Mouse (Mus musculus): ENCODE measurements around the gene Akap2. TPM values are rescaled to one million over a fixed set of nuclear protein-coding genes. Genes with fewer than 3 reads are reported as not detected.

Gene Akap2
- not detected in 2 replicates for polyA plus RNA-seq (2012; ENCODE audit: insufficient read depth, insufficient read length, low replicate concordance, missing spikeins)

GRCm38 (mm10) chr4:57717354-57717753 is at the start of gene Akap2:
Gene Akap2 (plus strand): TSS chr4:57717657.
- H3K4me1 ChIP-seq (ENCODE audit: control insufficient read depth, insufficient read depth, low read length) = no peaks in the 10 kb centered on the region
- no peak within 1 kb of the TSS for H3K4me3 ChIP-seq (ENCODE audit: insufficient read depth, low read depth, low read length)
- TF ChIP-seq CTCF (IDR thresholded peaks at IDR 0.05; ENCODE audit: insufficient read depth, low read depth, low read length) (no peak), POLR2A (IDR thresholded peaks at IDR 0.05; ENCODE audit: insufficient read depth, low read depth, low read length) (no peak)
- 84% methylated on average over 9 of the region's 9 CpGs for WGBS
- H3K27ac ChIP-seq (ENCODE audit: insufficient read depth, low read depth, low read length) = no peak within 1 kb of the TSS

- 54% methylated on average over 7 of the region's 7 CpGs for WGBS
- Histone ChIP-seq H3K27ac (ENCODE audit: insufficient read depth, low read depth, low read length) (peak overlapping the region; percentile 18; the same call in 1 of the 2 replicates), H3K4me3 (ENCODE audit: insufficient read depth, low read depth, low read length) (no peak overlapping the region), H3K4me1 (ENCODE audit: control insufficient read depth, insufficient read depth, low read length) (peaks cover 19% of the 10 kb centered on the region)
- TF ChIP-seq POLR2A (IDR thresholded peaks at IDR 0.05; ENCODE audit: insufficient read depth, low read depth, low read length) (no peak), CTCF (IDR thresholded peaks at IDR 0.05; ENCODE audit: insufficient read depth, low read depth, low read length) (no peak)
Observed at GRCm38 (mm10) chr4:57670813-57671469, 46.5 kb upstream of the Akap2 start.

DNA sequence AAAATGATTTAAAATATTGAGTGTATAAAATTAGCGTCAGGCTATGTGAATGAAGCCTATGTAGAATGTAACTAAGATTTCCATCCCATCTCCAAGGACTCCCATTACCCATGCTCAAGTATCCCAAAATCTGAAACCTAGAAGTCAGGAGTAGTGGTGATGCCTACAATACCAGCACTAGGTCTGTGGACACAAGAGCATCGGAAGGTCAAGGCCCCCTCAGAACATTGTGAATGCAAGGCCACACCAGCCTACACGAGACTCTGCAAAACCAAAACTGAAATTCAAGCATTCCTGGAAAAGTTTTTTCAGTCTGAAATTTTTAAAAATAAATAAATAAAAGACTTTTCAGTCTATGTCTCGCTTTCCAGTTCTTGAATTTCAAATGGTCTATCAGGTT is 44.9 kb upstream of the Akap2 start:
- WGBS = 74% methylated on average over 4 of the region's 4 CpGs
- Histone ChIP-seq H3K27ac (ENCODE audit: insufficient read depth, low read depth, low read length) (no peak overlapping the region), H3K4me3 (ENCODE audit: insufficient read depth, low read depth, low read length) (no peak overlapping the region), H3K4me1 (ENCODE audit: control insufficient read depth, insufficient read depth, low read length) (peaks cover 17% of the 10 kb centered on the region)
- TF ChIP-seq POLR2A (IDR thresholded peaks at IDR 0.05; ENCODE audit: insufficient read depth, low read depth, low read length) (no peak), CTCF (IDR thresholded peaks at IDR 0.05; ENCODE audit: insufficient read depth, low read depth, low read length) (no peak)

- H3K4me3 ChIP-seq (ENCODE audit: insufficient read depth, low read depth, low read length) = no peak overlapping the region
- H3K27ac ChIP-seq (ENCODE audit: insufficient read depth, low read depth, low read length) = no peak overlapping the region
- 12% methylated on average over 12 of the region's 12 CpGs for WGBS
- TF ChIP-seq POLR2A (IDR thresholded peaks at IDR 0.05; ENCODE audit: insufficient read depth, low read depth, low read length) = no peak
- peak; percentile 83 for TF ChIP-seq CTCF (IDR thresholded peaks at IDR 0.05; ENCODE audit: insufficient read depth, low read depth, low read length)
- peaks cover 19% of the 10 kb centered on the region for H3K4me1 ChIP-seq (ENCODE audit: control insufficient read depth, insufficient read depth, low read length)
Observed at GRCm38 (mm10) chr4:57672996-57673906, 44.2 kb upstream of the Akap2 start.

- Histone ChIP-seq H3K27ac (ENCODE audit: insufficient read depth, low read depth, low read length) (no peak overlapping the region), H3K4me1 (ENCODE audit: control insufficient read depth, insufficient read depth, low read length) (peaks cover 21% of the 10 kb centered on the region), H3K4me3 (ENCODE audit: insufficient read depth, low read depth, low read length) (no peak overlapping the region)
- 78% methylated on average over 7 of the region's 7 CpGs for WGBS
- no peak for TF ChIP-seq POLR2A (IDR thresholded peaks at IDR 0.05; ENCODE audit: insufficient read depth, low read depth, low read length)
- TF ChIP-seq CTCF (IDR thresholded peaks at IDR 0.05; ENCODE audit: insufficient read depth, low read depth, low read length) = no peak
Observed at GRCm38 (mm10) chr4:57674351-57674750, 43.1 kb upstream of the Akap2 start.

GRCm38 (mm10) chr4:57675387-57675786 is 42.1 kb upstream of the Akap2 start:
- WGBS = 14% methylated on average over 13 of the region's 13 CpGs
- Histone ChIP-seq H3K4me1 (ENCODE audit: control insufficient read depth, insufficient read depth, low read length) (peaks cover 21% of the 10 kb centered on the region), H3K27ac (ENCODE audit: insufficient read depth, low read depth, low read length) (no peak overlapping the region), H3K4me3 (ENCODE audit: insufficient read depth, low read depth, low read length) (no peak overlapping the region)
- no peak for TF ChIP-seq CTCF (IDR thresholded peaks at IDR 0.05; ENCODE audit: insufficient read depth, low read depth, low read length)
- no peak for TF ChIP-seq POLR2A (IDR thresholded peaks at IDR 0.05; ENCODE audit: insufficient read depth, low read depth, low read length)

- Histone ChIP-seq H3K4me1 (ENCODE audit: control insufficient read depth, insufficient read depth, low read length) (peaks cover 24% of the 10 kb centered on the region), H3K27ac (ENCODE audit: insufficient read depth, low read depth, low read length) (no peak overlapping the region)
- WGBS = 87% methylated on average over 12 of the region's 12 CpGs
Observed at GRCm38 (mm10) chr4:57677916-57678315, 39.5 kb upstream of the Akap2 start.

DNA sequence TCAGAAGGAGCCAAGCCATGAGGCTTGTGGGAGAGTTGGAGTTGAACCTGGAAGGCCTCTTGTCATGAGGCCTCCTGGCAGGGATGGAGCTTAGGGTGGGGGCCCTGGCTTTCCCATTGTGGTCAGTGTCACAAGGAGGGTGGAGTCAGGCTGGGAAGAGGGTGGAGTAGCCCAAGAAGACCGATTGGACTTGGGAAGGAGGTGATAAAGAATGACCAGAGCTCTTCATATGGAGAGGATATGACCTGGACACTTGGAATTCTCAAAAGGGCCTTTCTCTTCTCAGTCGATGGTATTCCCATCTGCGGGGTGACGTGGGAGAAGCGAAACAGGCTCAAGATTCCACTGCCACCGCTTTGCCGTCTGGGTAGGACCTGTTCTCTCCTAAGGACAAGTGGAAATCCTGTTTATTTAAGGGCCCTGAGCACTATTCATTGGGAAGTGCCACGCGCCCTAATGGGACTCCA is 38.4 kb upstream of the Akap2 start:
- no peak overlapping the region for H3K4me3 ChIP-seq (ENCODE audit: insufficient read depth, low read depth, low read length)
- H3K27ac ChIP-seq (ENCODE audit: insufficient read depth, low read depth, low read length) = no peak overlapping the region
- TF ChIP-seq POLR2A (IDR thresholded peaks at IDR 0.05; ENCODE audit: insufficient read depth, low read depth, low read length) (no peak), CTCF (IDR thresholded peaks at IDR 0.05; ENCODE audit: insufficient read depth, low read depth, low read length) (no peak)
- H3K4me1 ChIP-seq (ENCODE audit: control insufficient read depth, insufficient read depth, low read length) = peaks cover 21% of the 10 kb centered on the region
- 86% methylated on average over 9 of the region's 9 CpGs for WGBS

More at GRCm38 (mm10) chr4:57677916-57678315, 39.5 kb upstream of the Akap2 start:
- H3K4me3 ChIP-seq (ENCODE audit: insufficient read depth, low read depth, low read length) = no peak overlapping the region
- TF ChIP-seq POLR2A (IDR thresholded peaks at IDR 0.05; ENCODE audit: insufficient read depth, low read depth, low read length) = no peak
- TF ChIP-seq CTCF (IDR thresholded peaks at IDR 0.05; ENCODE audit: insufficient read depth, low read depth, low read length) = no peak

DNA sequence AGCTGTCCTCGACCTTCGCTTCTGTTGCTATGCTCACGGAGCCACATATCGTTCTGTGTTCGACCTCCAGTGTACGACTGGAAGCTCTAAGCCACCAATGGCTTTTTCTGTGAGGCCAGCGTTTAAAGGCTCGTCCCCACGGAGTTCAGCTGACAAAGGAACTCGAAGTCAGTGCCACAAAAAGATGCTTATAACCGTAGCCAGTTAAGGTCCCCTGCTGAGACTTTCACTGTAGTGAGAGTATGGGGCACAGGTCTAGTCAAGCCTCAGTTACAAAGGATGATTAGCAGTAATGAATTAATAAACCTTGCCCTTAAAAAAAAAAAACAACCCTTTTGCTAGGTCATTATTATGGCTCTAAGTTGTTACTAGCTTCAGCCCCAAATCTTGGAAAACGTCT is 37.3 kb upstream of the Akap2 start:
- Histone ChIP-seq H3K4me1 (ENCODE audit: control insufficient read depth, insufficient read depth, low read length) (peaks cover 16% of the 10 kb centered on the region), H3K27ac (ENCODE audit: insufficient read depth, low read depth, low read length) (no peak overlapping the region), H3K4me3 (ENCODE audit: insufficient read depth, low read depth, low read length) (no peak overlapping the region)
- TF ChIP-seq CTCF (IDR thresholded peaks at IDR 0.05; ENCODE audit: insufficient read depth, low read depth, low read length) = no peak
- no peak for TF ChIP-seq POLR2A (IDR thresholded peaks at IDR 0.05; ENCODE audit: insufficient read depth, low read depth, low read length)
- 72% methylated on average over 12 of the region's 12 CpGs for WGBS
